Mouse (Mus musculus): ENCODE measurements around the gene Tnip2.

The Tnip2 gene

GRCm38 (mm10) chr5:34513466-34514217, at the start of gene Tnip2:
Gene Tnip2, minus strand, starts transcription at chr5:34513991.
- peak; percentile 85 for DNase-seq (ENCODE audit: extremely low read depth, low read depth)

GRCm38 (mm10) chr5:34551821-34552220, 38.0 kb upstream of the Tnip2 start:
- no peak for DNase-seq (ENCODE audit: extremely low read depth, low read depth)

- DNase-seq (ENCODE audit: extremely low read depth, low read depth), result no peak
These were observed 36.5 kb upstream of the Tnip2 start for GRCm38 (mm10) chr5:34550251-34550650.

- no peak for DNase-seq (ENCODE audit: extremely low read depth, low read depth)
These were observed 35.9 kb upstream of the Tnip2 start for GRCm38 (mm10) chr5:34549483-34550221.

- no peak for DNase-seq (ENCODE audit: extremely low read depth, low read depth)
These were observed 35.3 kb upstream of the Tnip2 start for GRCm38 (mm10) chr5:34549135-34549482.

- DNase-seq (ENCODE audit: extremely low read depth, low read depth), result no peak
These were observed 33.6 kb upstream of the Tnip2 start for GRCm38 (mm10) chr5:34547410-34547809.

GRCm38 (mm10) chr5:34543114-34543513, 29.3 kb upstream of the Tnip2 start:
- DNase-seq (ENCODE audit: extremely low read depth, low read depth), result peak; percentile 74

GRCm38 (mm10) chr5:34542166-34542565, 28.4 kb upstream of the Tnip2 start:
- no peak for DNase-seq (ENCODE audit: extremely low read depth, low read depth)

DNA sequence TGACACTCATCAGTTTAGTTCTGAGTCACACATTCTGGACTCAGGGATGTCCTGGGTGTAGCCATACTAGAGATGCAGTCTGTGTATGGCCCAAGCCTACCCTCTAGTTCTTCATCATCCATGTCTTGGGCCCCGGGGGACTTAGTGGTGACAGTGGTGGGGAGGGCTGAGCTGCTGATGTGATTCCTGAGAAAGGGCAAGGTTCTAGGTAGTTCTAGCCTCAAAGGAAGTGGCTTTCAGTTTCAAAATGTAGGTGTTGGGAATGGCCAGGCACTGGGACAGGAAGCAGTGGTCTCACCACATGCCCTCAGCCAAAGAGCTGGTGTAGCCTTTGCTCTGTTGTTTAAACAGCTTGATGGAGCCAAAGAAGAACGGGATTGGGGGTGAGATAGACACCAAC, 25.3 kb upstream of the Tnip2 start:
- no peak for DNase-seq (ENCODE audit: extremely low read depth, low read depth)

- peak; percentile 24 for DNase-seq (ENCODE audit: extremely low read depth, low read depth)
These were observed 24.7 kb upstream of the Tnip2 start for GRCm38 (mm10) chr5:34538527-34538926.

- DNase-seq (ENCODE audit: extremely low read depth, low read depth), result no peak
These were observed 24.3 kb upstream of the Tnip2 start for GRCm38 (mm10) chr5:34538079-34538478.

DNA sequence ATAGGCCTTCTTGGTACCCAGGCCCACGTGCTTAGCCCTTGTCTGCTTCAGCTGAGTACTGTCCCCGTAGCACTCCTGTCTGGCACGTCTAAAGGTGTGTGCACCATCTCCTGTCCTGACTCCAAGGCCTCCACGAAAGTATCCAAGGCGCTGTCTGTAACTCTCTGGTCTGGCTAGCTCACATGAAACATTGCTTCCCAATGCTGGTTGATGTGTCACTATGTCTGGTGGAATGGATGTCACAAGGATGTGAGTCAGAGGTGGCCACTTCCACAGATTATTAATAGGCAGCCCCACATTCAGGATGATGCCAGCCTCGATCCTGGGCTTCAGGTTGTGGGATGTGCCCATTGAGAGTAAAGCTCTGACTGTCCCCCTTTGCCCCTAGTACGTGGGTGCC, 22.0 kb upstream of the Tnip2 start:
- DNase-seq (ENCODE audit: extremely low read depth, low read depth), result no peak

DNA sequence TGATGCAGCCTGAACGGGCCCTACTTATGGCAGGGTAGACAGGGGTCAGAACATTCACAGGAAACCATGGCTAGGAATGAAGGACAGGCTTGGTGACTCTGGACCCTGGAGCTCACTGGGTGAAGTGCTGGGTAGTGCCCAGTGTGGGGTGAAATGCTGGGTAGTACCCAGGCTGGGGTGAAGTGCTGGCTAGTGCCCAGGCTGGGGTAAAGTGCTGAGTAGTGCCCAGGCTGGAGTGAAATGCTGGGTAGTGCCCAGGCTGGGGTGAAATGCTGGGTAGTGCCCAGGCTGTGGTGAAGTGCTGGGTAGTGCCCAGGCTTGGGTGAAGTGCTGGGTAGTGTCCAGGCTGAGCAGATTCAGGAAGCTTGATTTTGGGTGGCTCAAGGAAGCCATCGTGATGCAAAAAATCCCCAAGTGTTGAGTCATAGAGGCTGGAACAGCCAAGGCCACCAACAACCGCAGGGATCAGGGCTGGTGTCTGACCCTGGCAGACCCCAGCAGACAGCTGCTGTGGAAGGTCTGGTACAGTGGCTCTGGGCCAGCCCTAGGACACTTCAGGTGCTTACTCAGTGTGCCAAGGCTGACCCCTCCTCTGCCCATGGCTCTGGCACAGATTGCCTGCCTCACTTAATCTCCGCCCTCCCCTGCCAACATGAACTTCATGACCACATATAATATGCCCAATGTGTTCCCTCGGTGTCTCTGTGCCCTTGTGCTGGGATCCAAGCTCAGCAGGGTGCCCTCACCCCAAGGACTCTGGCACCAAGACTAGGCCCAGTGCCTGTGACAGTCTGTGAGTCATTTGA, 21.2 kb upstream of the Tnip2 start:
- DNase-seq (ENCODE audit: extremely low read depth, low read depth), result no peak

- no peak for DNase-seq (ENCODE audit: extremely low read depth, low read depth)
These were observed 20.0 kb upstream of the Tnip2 start for GRCm38 (mm10) chr5:34533820-34534219.

GRCm38 (mm10) chr5:34533066-34533465, 19.3 kb upstream of the Tnip2 start:
- no peak for DNase-seq (ENCODE audit: extremely low read depth, low read depth)

DNA sequence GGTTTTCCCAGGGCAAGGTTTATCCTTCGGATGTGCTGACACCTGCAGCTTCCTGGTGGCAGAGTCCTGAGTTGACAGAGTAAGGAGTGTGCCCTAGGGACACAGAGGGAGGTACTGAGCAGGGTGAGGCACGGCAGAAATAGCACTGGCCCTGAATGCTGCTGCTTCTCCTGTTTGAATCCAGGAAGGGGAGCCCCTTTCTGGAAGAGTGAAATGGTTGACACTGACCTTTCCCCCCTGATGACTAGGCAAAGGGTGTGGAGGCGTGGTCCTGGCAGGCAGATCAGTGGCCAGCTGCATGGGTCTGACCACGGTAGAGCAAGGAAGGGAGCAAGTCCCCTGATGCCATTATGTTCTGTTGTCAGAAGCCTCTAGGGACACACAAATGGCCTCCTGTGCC, 16.9 kb upstream of the Tnip2 start:
- no peak for DNase-seq (ENCODE audit: extremely low read depth, low read depth)

DNA sequence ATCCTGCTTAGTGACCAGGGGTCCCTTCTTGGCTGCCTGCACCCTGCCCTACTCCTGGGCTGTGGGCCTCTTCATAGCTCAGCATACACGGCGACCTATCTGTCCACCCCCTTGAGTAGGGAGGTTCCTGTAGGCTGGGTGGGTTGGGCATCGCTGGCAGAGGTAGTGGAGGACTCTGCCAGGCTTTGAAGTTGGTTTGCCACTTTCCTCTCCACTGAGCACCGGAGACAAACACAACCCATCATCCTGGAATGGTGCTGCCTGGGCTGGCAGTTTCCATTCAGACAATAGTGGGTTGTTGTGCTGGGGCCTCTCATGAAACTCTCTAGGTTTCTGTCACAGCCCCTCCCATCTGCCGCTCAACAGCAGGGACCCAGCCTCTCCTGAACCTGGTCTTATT, 16.3 kb upstream of the Tnip2 start:
- DNase-seq (ENCODE audit: extremely low read depth, low read depth), result no peak

- DNase-seq (ENCODE audit: extremely low read depth, low read depth), result no peak
These were observed 14.9 kb upstream of the Tnip2 start for GRCm38 (mm10) chr5:34528724-34529123.

GRCm38 (mm10) chr5:34527352-34527751, 13.6 kb upstream of the Tnip2 start:
- DNase-seq (ENCODE audit: extremely low read depth, low read depth), result no peak

DNA sequence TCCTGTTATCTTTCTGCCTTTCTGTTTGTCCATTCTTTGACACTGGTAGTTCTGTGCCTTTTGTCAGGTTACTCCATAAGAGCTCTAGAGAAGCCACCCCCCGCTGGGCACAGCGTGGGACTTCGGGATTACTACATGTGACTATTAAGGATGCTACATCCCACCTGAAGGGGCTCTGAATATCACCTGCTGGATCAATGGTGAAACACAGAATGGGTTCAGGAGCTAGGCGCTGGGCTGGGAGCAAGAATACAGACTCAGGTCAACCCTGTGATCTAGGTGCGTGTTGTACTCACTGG, 12.6 kb upstream of the Tnip2 start:
- no peak for DNase-seq (ENCODE audit: extremely low read depth, low read depth)

GRCm38 (mm10) chr5:34525663-34526476, 12.1 kb upstream of the Tnip2 start, which contains the start of gene Sh3bp2:
Gene Sh3bp2, plus strand, starts transcription at chr5:34525838.
- peak; percentile 80 for DNase-seq (ENCODE audit: extremely low read depth, low read depth)

All from MEL-GATA-1-ER (cell line).